Mouse (Mus musculus) lung, embryonic 16.5 days (tissue): ENCODE measurements around the gene Fignl1. TPM values are rescaled to one million over a fixed set of nuclear protein-coding genes. Genes with fewer than 3 reads are reported as not detected.

Experiments used
- ATAC-seq: fragments of 200-750 bp; cut with Nextera tagmentation; 2 replicates; pipeline ENCODE4 v1.8.0; 2017; ENCODE audit warnings: low read depth, mild to moderate bottlenecking, moderate library complexity
- H3K27ac ChIP-seq: fragments of 300-500 bp; sonication (generic); 2 replicates; pipeline ENCODE4 v1.5.1; 2014; ENCODE audit warnings: mild to moderate bottlenecking, control low read depth, low read length
- H3K27me3 ChIP-seq: fragments of 300-500 bp; sonication (generic); 2 replicates; pipeline ENCODE4 v1.6.1; 2014; ENCODE audit warnings: low read depth, low read length, mixed read lengths; ENCODE audit not compliant: control insufficient read depth, insufficient read depth
- H3K36me3 ChIP-seq: fragments of 300-500 bp; sonication (generic); 2 replicates; pipeline ENCODE4 v1.6.1; 2014; ENCODE audit warnings: low read length; ENCODE audit not compliant: control insufficient read depth, insufficient read depth
- H3K4me1 ChIP-seq: fragments of 300-500 bp; sonication (generic); replicated peaks from 2 replicates; pipeline ENCODE4 v1.6.1; 2014; ENCODE audit warnings: low read length, mixed read lengths; ENCODE audit not compliant: control insufficient read depth, insufficient read depth
- H3K4me2 ChIP-seq: fragments of 300-500 bp; sonication (generic); 2 replicates; pipeline ENCODE4 v1.6.1; 2014; ENCODE audit warnings: low read depth, low read length, control low read depth
- H3K4me3 ChIP-seq: fragments of 300-500 bp; sonication (generic); 2 replicates; pipeline ENCODE4 v1.5.1; 2014; ENCODE audit warnings: mild to moderate bottlenecking, low read length, control low read depth
- H3K9ac ChIP-seq: fragments of 300-500 bp; sonication (generic); 2 replicates; pipeline ENCODE4 v1.6.1; 2014; ENCODE audit warnings: low read length, control low read depth
- H3K9me3 ChIP-seq: fragments of 300-500 bp; sonication (generic); 2 replicates; pipeline ENCODE4 v1.6.1; 2016; ENCODE audit warnings: low read length; ENCODE audit not compliant: control insufficient read depth
- WGBS: fragments of 180-500 bp; shearing (Covaris S2); extraction: QIAGEN DNeasy Blood & Tissue Kit; methylation state at CpG from one replicate; pipeline ENCODE4 v1.1.7; 2014; 5-methylcytosine and 5-hydroxymethylcytosine counted together
- polyA plus RNA-seq: library from polyadenylated mRNA; unstranded; fragments of >200 nt; fragmentation: Nextera tagmentation; extraction: Ambion mirVana; gene quantifications from 2 replicates; pipeline ENCODE4 v1.2.1, GENCODE M21; 2015

Fignl1 gene
- polyA plus RNA-seq, 1 experiment from 2014 or later, result 79.4 TPM

- Histone ChIP-seq H3K27me3 (no peaks in the 10 kb centered on the region), H3K9me3 (no peaks in the 10 kb centered on the region), H3K9ac (no peak overlapping the region), H3K27ac (no peak overlapping the region), H3K4me3 (no peak overlapping the region), H3K4me1 (no peaks in the 10 kb centered on the region), H3K4me2 (no peak overlapping the region), H3K36me3 (no peaks in the 10 kb centered on the region)
- ATAC-seq, result no peak
- WGBS, result 89% methylated on average over 3 of the region's 3 CpGs
Measured at GRCm38 (mm10) chr11:11739054-11739453, 69.7 kb downstream of the Fignl1 start.

GRCm38 (mm10) chr11:11737562-11737961 is 71.2 kb downstream of the Fignl1 start:
- Histone ChIP-seq H3K27ac (no peak overlapping the region), H3K4me3 (no peak overlapping the region), H3K9ac (no peak overlapping the region), H3K9me3 (no peaks in the 10 kb centered on the region), H3K4me1 (0 out of 2 replicates have a peak, but pooled peaks cover 3% of the 10 kb centered on the region), H3K4me2 (no peak overlapping the region), H3K27me3 (no peaks in the 10 kb centered on the region), H3K36me3 (no peaks in the 10 kb centered on the region)
- WGBS, result 53% methylated on average over 2 of the region's 2 CpGs
- ATAC-seq, result no peak

Other genes starting within 250 kb of the Fignl1 start
- not detected in 2 replicates for gene 4930512M02Rik, start 181.1 kb downstream of the Fignl1 start, polyA plus RNA-seq
- 2.0 and 3.0 TPM in 2 replicates for gene Ikzf1, start 124.0 kb downstream of the Fignl1 start, polyA plus RNA-seq
- 15.9 and 17.7 TPM in 2 replicates for gene Ddc, start 89.2 kb upstream of the Fignl1 start, polyA plus RNA-seq
- gene Grb10, start 229.7 kb upstream of the Fignl1 start, polyA plus RNA-seq, result 518 and 579 TPM in 2 replicates